Mouse (Mus musculus) limb, embryonic 11.5 days (tissue): ENCODE data around the gene 2410004P03Rik. TPM values are rescaled to one million over a fixed set of nuclear protein-coding genes. Genes with fewer than 3 reads are reported as not detected.

Experiments
- ATAC-seq: fragments of 200-750 bp; cut with Nextera tagmentation; 2 replicates; pipeline ENCODE4 v1.8.0; 2017; ENCODE audit warnings: low read depth; ENCODE audit not compliant: insufficient number of reproducible peaks, low FRiP score, low TSS enrichment
- DNase-seq: peaks from one replicate; pipeline ENCODE4 v3.0.0-alpha.2; 2015; ENCODE audit warnings: low spot score
- H3K27ac ChIP-seq: fragments of 300-500 bp; sonication (generic); replicated peaks from 2 replicates; pipeline ENCODE4 v1.5.1; 2014; ENCODE audit warnings: low read depth, mild to moderate bottlenecking, low read length
- H3K27me3 ChIP-seq: fragments of 300-500 bp; sonication (generic); 2 replicates; pipeline ENCODE4 v1.6.1; 2014; ENCODE audit warnings: mild to moderate bottlenecking, low read length, mixed read lengths; ENCODE audit not compliant: control insufficient read depth, insufficient read depth
- H3K36me3 ChIP-seq: fragments of 300-500 bp; sonication (generic); 2 replicates; pipeline ENCODE4 v1.6.1; 2014; ENCODE audit warnings: mild to moderate bottlenecking, low read length, moderate library complexity, mixed read lengths; ENCODE audit not compliant: control insufficient read depth, insufficient read depth
- H3K4me1 ChIP-seq: fragments of 300-500 bp; sonication (generic); 2 replicates; pipeline ENCODE4 v1.6.1; 2014; ENCODE audit warnings: low read length, mixed read lengths; ENCODE audit not compliant: control insufficient read depth, insufficient read depth
- H3K4me2 ChIP-seq: fragments of 300-500 bp; sonication (generic); 2 replicates; pipeline ENCODE4 v1.6.1; 2014; ENCODE audit warnings: low read depth, mild to moderate bottlenecking, moderate library complexity; ENCODE audit not compliant: severe bottlenecking
- H3K4me3 ChIP-seq: fragments of 300-500 bp; sonication (generic); 2 replicates; pipeline ENCODE4 v1.5.1; 2014; ENCODE audit warnings: low read depth, low read length
- H3K9ac ChIP-seq: fragments of 300-500 bp; sonication (generic); 2 replicates; pipeline ENCODE4 v1.6.1; 2014; ENCODE audit warnings: mild to moderate bottlenecking, low read length
- H3K9me3 ChIP-seq: fragments of 300-500 bp; sonication (generic); 2 replicates; pipeline ENCODE4 v1.6.1; 2016; ENCODE audit warnings: low read length; ENCODE audit not compliant: control insufficient read depth
- WGBS: fragments of 180-500 bp; shearing (Covaris S2); extraction: QIAGEN DNeasy Blood & Tissue Kit; methylation state at CpG from one replicate; pipeline ENCODE4 v1.1.7; 2014; 5-methylcytosine and 5-hydroxymethylcytosine counted together
- polyA plus RNA-seq: library from polyadenylated mRNA; unstranded; fragments of >200 nt; fragmentation: Nextera tagmentation; extraction: Ambion mirVana; gene quantifications from 2 replicates; pipeline ENCODE4 v1.2.1, GENCODE M21; 2014

Gene 2410004P03Rik
- polyA plus RNA-seq, 1 experiment from 2014 or later = 0.93 TPM

GRCm38 (mm10) chr12:17049796-17050195, 38.3 kb upstream of the 2410004P03Rik start:
- Histone ChIP-seq H3K36me3 (no peaks in the 10 kb centered on the region), H3K27ac (no peak overlapping the region), H3K4me3 (no peak overlapping the region), H3K4me2 (no peak overlapping the region), H3K9ac (no peak overlapping the region), H3K4me1 (no peaks in the 10 kb centered on the region), H3K27me3 (no peaks in the 10 kb centered on the region), H3K9me3 (no peaks in the 10 kb centered on the region)
- DNase-seq = no peak
- no peak for ATAC-seq
- WGBS = 88% methylated on average over 1 of the region's 1 CpGs

- Histone ChIP-seq H3K36me3 (no peaks in the 10 kb centered on the region), H3K4me1 (no peaks in the 10 kb centered on the region), H3K27me3 (no peaks in the 10 kb centered on the region), H3K4me3 (no peak overlapping the region), H3K4me2 (no peak overlapping the region), H3K27ac (no peak overlapping the region), H3K9ac (no peak overlapping the region), H3K9me3 (no peaks in the 10 kb centered on the region)
- no peak for ATAC-seq
- DNase-seq = no peak
- WGBS = 62% methylated on average over 7 of the region's 7 CpGs
These were observed 37.6 kb upstream of the 2410004P03Rik start for GRCm38 (mm10) chr12:17048979-17049612.

DNA sequence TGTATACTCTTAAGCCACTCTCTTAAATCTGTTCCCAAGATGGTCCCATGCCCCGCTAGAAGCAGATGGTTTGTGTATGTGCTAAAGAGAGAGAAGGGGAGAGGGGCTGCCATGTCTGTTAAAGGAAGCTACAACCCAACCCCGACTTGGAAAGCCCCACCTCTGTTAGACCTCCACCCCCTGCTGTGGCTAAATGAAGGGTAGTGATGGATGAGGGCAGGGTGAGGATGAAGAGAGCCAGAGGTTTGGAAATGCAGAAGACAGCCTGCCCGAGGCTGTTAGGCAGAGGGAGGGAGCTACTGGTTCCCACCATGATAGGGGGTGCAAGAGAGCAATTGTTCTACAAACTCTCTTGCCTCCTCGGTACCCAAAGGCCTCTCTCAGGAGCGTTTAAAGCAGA, 31.8 kb upstream of the 2410004P03Rik start:
- ATAC-seq (no peak), DNase-seq (no peak)
- Histone ChIP-seq H3K4me2 (no peak overlapping the region), H3K4me1 (no peaks in the 10 kb centered on the region), H3K9me3 (no peaks in the 10 kb centered on the region), H3K27ac (no peak overlapping the region), H3K36me3 (no peaks in the 10 kb centered on the region), H3K27me3 (no peaks in the 10 kb centered on the region), H3K4me3 (no peak overlapping the region), H3K9ac (no peak overlapping the region)
- WGBS = 36% methylated on average over 5 of the region's 5 CpGs

DNA sequence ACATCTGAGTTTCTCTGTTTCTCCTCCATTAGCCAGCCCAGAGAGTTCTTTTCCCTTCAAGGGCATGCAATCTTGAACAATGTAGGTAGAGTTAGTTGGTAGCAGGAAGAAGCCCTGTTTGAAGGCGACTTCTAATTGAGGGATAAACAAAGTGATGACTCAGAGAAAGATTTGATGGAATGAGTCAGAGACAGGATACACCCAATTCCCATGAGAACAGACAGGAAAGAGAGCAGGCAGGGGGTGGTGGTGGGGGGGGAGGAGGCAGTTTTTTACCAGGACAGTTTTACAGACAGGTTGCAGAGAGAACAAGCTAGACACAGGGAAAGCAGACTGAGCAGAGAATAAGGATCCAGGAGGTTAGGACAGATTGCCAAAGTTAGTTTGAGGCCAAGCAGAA, 29.0 kb upstream of the 2410004P03Rik start:
- H3K36me3 ChIP-seq = no peaks in the 10 kb centered on the region
- DNase-seq (no peak), ATAC-seq (no peak)
- no peak overlapping the region for H3K9ac ChIP-seq
- no peak overlapping the region for H3K4me2 ChIP-seq
- H3K4me1 ChIP-seq = no peaks in the 10 kb centered on the region
- H3K4me3 ChIP-seq = no peak overlapping the region
- no peaks in the 10 kb centered on the region for H3K9me3 ChIP-seq
- H3K27ac ChIP-seq = no peak overlapping the region
- WGBS = 50% methylated on average over 1 of the region's 1 CpGs
- H3K27me3 ChIP-seq = no peaks in the 10 kb centered on the region

DNA sequence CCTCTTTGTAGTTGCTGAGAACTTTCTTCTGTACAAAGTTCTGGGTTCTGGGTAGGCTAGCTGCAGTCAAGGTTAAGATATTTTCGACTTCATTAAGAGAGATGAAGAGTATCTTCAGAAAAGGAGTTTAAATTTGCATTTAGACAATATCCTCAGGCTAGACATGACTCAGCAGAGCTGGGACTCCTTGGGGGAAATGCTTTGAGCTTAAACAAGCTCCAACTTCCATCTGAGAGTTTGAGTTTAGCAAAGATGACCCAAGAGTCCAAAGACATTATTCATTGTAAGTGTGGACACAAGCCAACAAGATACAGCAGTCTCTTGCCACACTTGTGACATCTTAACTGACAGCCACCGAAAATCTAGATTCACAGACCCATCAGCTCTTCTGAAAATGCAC, 27.9 kb upstream of the 2410004P03Rik start:
- no peak overlapping the region for H3K27ac ChIP-seq

GRCm38 (mm10) chr12:17038246-17038645, 26.7 kb upstream of the 2410004P03Rik start:
- H3K4me1 ChIP-seq = no peaks in the 10 kb centered on the region
- no peak for ATAC-seq
- no peak overlapping the region for H3K27ac ChIP-seq
- DNase-seq = no peak
- no peak overlapping the region for H3K9ac ChIP-seq
- no peak overlapping the region for H3K4me3 ChIP-seq
- H3K36me3 ChIP-seq = no peaks in the 10 kb centered on the region
- no peaks in the 10 kb centered on the region for H3K27me3 ChIP-seq
- H3K9me3 ChIP-seq = no peaks in the 10 kb centered on the region
- WGBS = 87% methylated on average over 6 of the region's 6 CpGs
- H3K4me2 ChIP-seq = no peak overlapping the region

More for the DNA sequence above, 27.9 kb upstream of the 2410004P03Rik start:
- 73% methylated on average over 2 of the region's 2 CpGs for WGBS
- Histone ChIP-seq H3K9ac (no peak overlapping the region), H3K36me3 (no peaks in the 10 kb centered on the region), H3K4me3 (no peak overlapping the region), H3K4me1 (no peaks in the 10 kb centered on the region), H3K9me3 (no peaks in the 10 kb centered on the region), H3K27me3 (no peaks in the 10 kb centered on the region), H3K4me2 (no peak overlapping the region)
- DNase-seq (no peak), ATAC-seq (no peak)

- Histone ChIP-seq H3K9ac (no peak overlapping the region), H3K4me3 (no peak overlapping the region), H3K27ac (no peak overlapping the region), H3K4me1 (no peaks in the 10 kb centered on the region), H3K4me2 (no peak overlapping the region), H3K27me3 (no peaks in the 10 kb centered on the region), H3K9me3 (no peaks in the 10 kb centered on the region), H3K36me3 (no peaks in the 10 kb centered on the region)
- no peak for ATAC-seq
- WGBS = 67% methylated on average over 14 of the region's 14 CpGs
- DNase-seq = no peak
These were observed 25.6 kb upstream of the 2410004P03Rik start for GRCm38 (mm10) chr12:17037053-17037610.

DNA sequence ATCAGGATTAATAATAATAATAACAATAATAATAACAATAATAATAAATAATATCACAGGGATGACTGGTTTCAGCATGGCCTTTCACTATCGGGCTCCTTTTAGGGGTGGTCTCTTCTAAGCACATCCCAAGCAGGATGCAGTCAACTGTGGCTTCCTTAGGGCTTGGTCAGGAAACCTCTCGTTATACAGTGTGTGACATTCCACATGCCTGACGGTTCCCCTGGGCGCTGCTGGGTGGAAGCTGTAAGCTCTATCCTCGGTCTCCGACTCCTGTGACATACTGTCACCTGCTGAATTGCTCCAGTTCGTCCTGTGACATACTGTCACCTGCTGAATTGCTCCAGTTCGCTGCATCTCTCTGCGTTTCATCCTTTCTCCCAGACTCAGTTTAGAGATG, 25.0 kb upstream of the 2410004P03Rik start:
- no peak overlapping the region for H3K27ac ChIP-seq
- no peak for ATAC-seq
- H3K27me3 ChIP-seq = no peaks in the 10 kb centered on the region
- H3K4me3 ChIP-seq = no peak overlapping the region
- no peak overlapping the region for H3K4me2 ChIP-seq
- no peaks in the 10 kb centered on the region for H3K36me3 ChIP-seq
- WGBS = 65% methylated on average over 9 of the region's 9 CpGs
- H3K4me1 ChIP-seq = no peaks in the 10 kb centered on the region
- no peaks in the 10 kb centered on the region for H3K9me3 ChIP-seq
- no peak overlapping the region for H3K9ac ChIP-seq
- DNase-seq = no peak

GRCm38 (mm10) chr12:17035128-17035527, 23.6 kb upstream of the 2410004P03Rik start:
- H3K27me3 ChIP-seq = no peaks in the 10 kb centered on the region
- no peaks in the 10 kb centered on the region for H3K9me3 ChIP-seq
- no peak overlapping the region for H3K9ac ChIP-seq
- no peak overlapping the region for H3K4me3 ChIP-seq
- H3K27ac ChIP-seq = no peak overlapping the region
- H3K36me3 ChIP-seq = no peaks in the 10 kb centered on the region
- no peaks in the 10 kb centered on the region for H3K4me1 ChIP-seq
- H3K4me2 ChIP-seq = no peak overlapping the region
- 65% methylated on average over 2 of the region's 2 CpGs for WGBS
- no peak for ATAC-seq
- peak; percentile 50 for DNase-seq
